Mouse (Mus musculus) left cerebral cortex, adult 8-10 months (tissue): ENCODE measurements around the gene Olfr32. TPM values are rescaled to one million over a fixed set of nuclear protein-coding genes. Genes with fewer than 3 reads are reported as not detected.
"Not testable (repeated sequence)": the region's sequence is repeated elsewhere in the genome, so short reads cannot be mapped to it uniquely, and the experiment has no call there.

Experiments used
- DNase-seq, 2 experiments: peaks; one replicate each; pipeline ENCODE4 v3.0.0; 2022; ENCODE audit warnings: low spot score in 2 of 2
- total RNA-seq, 4 experiments: library from RNA; stranded (reverse); gene quantifications; 2 replicates each; pipeline ENCODE4 v1.2.4; 2022

Olfr32 gene
- total RNA-seq, result not detected

DNA sequence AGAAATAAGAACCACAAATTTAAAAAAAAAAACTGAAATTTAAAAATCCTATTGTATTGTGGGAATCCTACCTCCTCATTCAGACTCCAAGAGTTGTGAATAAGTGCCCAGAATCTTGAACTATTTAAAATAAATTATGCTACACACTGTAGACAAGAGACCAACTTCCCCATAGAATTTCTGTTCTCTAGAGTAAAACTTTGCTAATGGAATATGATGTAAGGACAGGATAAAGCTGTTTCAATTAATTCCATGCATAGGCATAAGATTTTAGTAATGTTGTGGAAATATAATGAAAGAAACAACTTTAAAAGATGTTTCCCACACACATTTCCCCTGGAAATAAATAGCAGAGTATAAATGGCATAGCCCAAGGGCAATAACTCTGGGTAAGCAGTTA, at the start of gene Olfr32:
TSS of gene Olfr32 (minus strand) at position 101 of the 400 bp plus-strand sequence.
- DNase-seq, result no peak

DNA sequence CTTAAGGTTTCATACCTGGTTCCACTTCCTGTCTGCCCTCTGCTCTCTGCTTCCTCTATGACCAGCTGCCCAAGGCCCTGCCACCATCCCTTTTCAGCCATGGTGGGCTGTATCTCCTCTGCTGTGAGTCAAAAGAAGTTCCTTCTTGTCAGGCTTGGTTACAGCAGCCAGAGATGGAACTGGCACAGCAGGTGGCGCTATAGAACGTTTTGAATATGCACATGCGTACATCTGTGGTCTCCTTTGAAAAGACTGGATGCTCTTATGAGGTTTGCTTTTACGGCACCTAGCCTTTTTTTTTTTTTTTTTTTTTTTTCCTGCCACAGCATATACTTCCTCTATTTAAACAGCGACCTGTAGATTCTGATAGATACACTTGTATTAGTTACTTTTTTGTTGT, 45.0 kb upstream of the Olfr32 start:
- not testable (repeated sequence) for DNase-seq

DNA sequence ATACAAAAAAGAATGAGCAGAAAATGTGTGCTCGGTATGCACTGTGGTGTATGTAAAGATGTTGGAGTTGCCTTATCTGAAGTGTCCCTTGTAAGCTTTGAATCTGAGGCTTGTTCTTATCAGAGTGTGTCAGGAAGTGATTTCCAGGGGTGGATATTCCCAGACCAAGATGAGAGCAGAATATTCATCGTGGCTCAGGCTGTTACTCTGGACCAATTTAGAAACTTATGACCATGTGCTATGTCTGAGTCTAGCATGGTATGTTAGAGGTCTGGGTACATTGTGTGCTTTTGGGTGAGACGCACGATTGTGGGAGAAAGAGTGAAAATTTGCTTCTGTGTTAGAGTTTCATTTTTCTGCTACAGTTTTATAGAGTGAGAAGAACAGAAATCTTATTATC, 44.0 kb upstream of the Olfr32 start:
- not testable (repeated sequence) for DNase-seq

DNA sequence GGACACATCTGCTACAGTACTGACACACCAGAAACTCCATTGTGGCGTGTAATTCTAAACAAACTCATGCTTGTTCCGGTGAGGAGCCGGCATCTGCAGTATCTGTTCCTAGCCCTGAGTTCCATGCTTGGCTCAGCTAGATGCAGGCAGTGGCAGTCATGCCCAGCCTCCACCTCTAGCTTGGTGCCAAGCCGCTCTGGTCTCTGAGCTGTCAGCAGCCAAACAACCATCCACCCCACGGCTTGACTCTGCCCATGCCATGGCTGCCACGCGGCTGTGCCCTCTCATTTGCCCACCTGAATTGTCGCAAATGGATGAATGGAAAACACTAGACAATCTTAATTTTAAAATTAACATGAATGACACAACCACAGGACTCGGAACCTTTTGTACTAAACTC, 11.8 kb upstream of the Olfr32 start:
- no peak for DNase-seq

DNA sequence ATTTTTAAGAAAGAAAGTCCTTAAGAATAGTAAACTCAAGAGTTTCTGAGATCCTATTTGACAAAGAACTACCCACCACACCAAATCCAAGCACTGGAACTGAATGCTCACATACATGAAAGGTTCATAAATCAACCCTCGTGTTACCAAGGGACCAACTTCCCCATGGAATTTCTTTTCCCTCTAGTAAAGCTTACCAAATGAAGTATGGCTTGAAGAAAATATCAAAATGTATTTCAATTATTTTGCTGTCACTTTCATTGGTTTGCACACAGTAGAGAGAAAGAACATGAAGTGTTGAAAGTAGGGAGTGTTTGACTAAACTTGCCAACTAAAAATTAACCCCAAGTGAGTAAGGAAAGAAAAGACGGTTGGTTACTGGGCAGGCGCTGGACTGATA, 10.9 kb upstream of the Olfr32 start, which contains the start of gene Olfr1270:
TSS of gene Olfr1270 (minus strand) at position 101 of the 400 bp plus-strand sequence.
- DNase-seq, result no peak

DNA sequence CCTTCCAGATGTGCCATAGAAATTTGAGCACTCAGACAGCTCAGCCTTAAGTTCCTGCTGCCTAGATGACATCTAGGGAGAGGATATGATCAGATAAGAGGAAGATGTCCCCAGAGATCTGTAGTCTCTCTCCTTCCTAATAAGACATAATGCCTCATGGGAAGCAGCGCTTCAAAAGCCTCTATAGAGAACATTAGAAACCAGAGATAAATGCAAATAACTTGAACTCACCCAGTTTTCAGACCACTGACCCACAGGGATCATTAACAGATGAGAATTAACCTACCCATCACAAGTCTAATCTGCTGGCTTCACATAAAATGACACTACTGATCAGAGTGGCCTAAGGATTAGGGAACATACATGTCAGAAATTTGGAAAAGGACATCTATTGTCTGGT, 20.8 kb downstream of the Olfr32 start, which contains the start of gene Olfr1269:
TSS of gene Olfr1269 (minus strand) at position 101 of the 400 bp plus-strand sequence.
- no peak for DNase-seq

Other genes starting within 250 kb of the Olfr32 start
- gene Olfr1258, start 215.0 kb downstream of the Olfr32 start, total RNA-seq, result not detected
- not detected for gene Olfr1259, start 193.6 kb downstream of the Olfr32 start, total RNA-seq
- not detected for gene Olfr1260, start 168.0 kb downstream of the Olfr32 start, total RNA-seq
- gene Olfr1261, start 151.1 kb downstream of the Olfr32 start, total RNA-seq, result not detected
- not detected for gene Olfr1262, start 142.2 kb downstream of the Olfr32 start, total RNA-seq
- not detected for gene Olfr1263, start 130.2 kb downstream of the Olfr32 start, total RNA-seq
- gene Olfr1264, start 116.7 kb downstream of the Olfr32 start, total RNA-seq, result not detected
- not detected for gene Olfr1265, start 107.0 kb downstream of the Olfr32 start, total RNA-seq
- gene Olfr140, start 78.7 kb downstream of the Olfr32 start, total RNA-seq, result not detected
- not detected for gene Olfr1269, start 20.9 kb downstream of the Olfr32 start, total RNA-seq
- gene Olfr1270, start 10.8 kb upstream of the Olfr32 start, total RNA-seq, result not detected
- under 1 TPM in 1 of 4 experiments, not detected in 3; 0.32 TPM for gene Olfr1506, start 82.2 kb upstream of the Olfr32 start, total RNA-seq
- gene Olfr142, start 115.3 kb upstream of the Olfr32 start, total RNA-seq, result not detected
- not detected for gene Olfr1271, start 128.7 kb upstream of the Olfr32 start, total RNA-seq
- not detected for gene Olfr1272, start 150.5 kb upstream of the Olfr32 start, total RNA-seq
- under 1 TPM in 1 of 4 experiments, not detected in 3; 0.35 TPM for gene Gm13769, start 179.9 kb upstream of the Olfr32 start, total RNA-seq